Mouse (Mus musculus) heart, postnatal 0 days (tissue): Measurements from ENCODE around the gene Cic. TPM values are rescaled to one million over a fixed set of nuclear protein-coding genes. Genes with fewer than 3 reads are reported as not detected.
"Not testable (repeated sequence)": the region's sequence is repeated elsewhere in the genome, so short reads cannot be mapped to it uniquely, and the experiment has no call there.

Experiments
- ATAC-seq: fragments of 200-750 bp; cut with Nextera tagmentation; 2 replicates; pipeline ENCODE4 v1.8.0; 2017; ENCODE audit warnings: low read depth, moderate number of reproducible peaks, moderate library complexity; ENCODE audit not compliant: insufficient read depth
- DNase-seq: peaks from one replicate; pipeline ENCODE4 v3.0.0-alpha.2; 2016; ENCODE audit warnings: low spot score
- H3K27ac ChIP-seq: fragments of 300-500 bp; sonication (generic); 2 replicates; pipeline ENCODE4 v1.5.1; 2014; ENCODE audit warnings: low read depth, mild to moderate bottlenecking
- H3K27me3 ChIP-seq: fragments of 300-500 bp; sonication (generic); 2 replicates; pipeline ENCODE4 v1.6.1; 2014; ENCODE audit warnings: low read length, mixed read lengths; ENCODE audit not compliant: control insufficient read depth, insufficient read depth
- H3K36me3 ChIP-seq: fragments of 300-500 bp; sonication (generic); replicated peaks from 2 replicates; pipeline ENCODE4 v1.6.1; 2014; ENCODE audit warnings: low read length, mixed read lengths; ENCODE audit not compliant: control insufficient read depth, insufficient read depth
- H3K4me1 ChIP-seq: fragments of 300-500 bp; sonication (generic); 2 replicates; pipeline ENCODE4 v1.6.1; 2014; ENCODE audit warnings: antibody characterized with exemption; ENCODE audit not compliant: control insufficient read depth, insufficient read depth
- H3K4me2 ChIP-seq: fragments of 300-500 bp; sonication (generic); 2 replicates; pipeline ENCODE4 v1.6.1; 2014; ENCODE audit warnings: low read depth, mild to moderate bottlenecking, low read length, moderate library complexity
- H3K4me3 ChIP-seq: fragments of 300-500 bp; sonication (generic); 2 replicates; pipeline ENCODE4 v1.5.1; 2014; ENCODE audit warnings: low read depth, low read length
- H3K9ac ChIP-seq: fragments of 300-500 bp; sonication (generic); replicated peaks from 2 replicates; pipeline ENCODE4 v1.6.1; 2014; ENCODE audit warnings: low read depth, low read length, mixed read lengths
- H3K9me3 ChIP-seq: fragments of 300-500 bp; sonication (generic); replicated peaks from 2 replicates; pipeline ENCODE4 v1.6.1; 2016; ENCODE audit warnings: low read length; ENCODE audit not compliant: control insufficient read depth
- CTCF ChIP-seq: IDR thresholded peaks from 2 replicates; pipeline ENCODE4 v1.5.1; 2016; ENCODE audit warnings: antibody characterized with exemption, control low read depth, low read depth
- EP300 ChIP-seq: IDR thresholded peaks from 2 replicates; pipeline ENCODE4 v1.6.1; 2016; ENCODE audit warnings: antibody characterized with exemption, low read depth
- WGBS: fragments of 180-500 bp; shearing (Covaris S2); extraction: QIAGEN DNeasy Blood & Tissue Kit; methylation state at CpG from one replicate; pipeline ENCODE4 v1.1.7; 2014; 5-methylcytosine and 5-hydroxymethylcytosine counted together
- polyA plus RNA-seq: library from polyadenylated mRNA; unstranded; fragments of >200 nt; fragmentation: Nextera tagmentation; extraction: Ambion mirVana; gene quantifications from 2 replicates; pipeline ENCODE4 v1.2.1, GENCODE M21; 2015
- total RNA-seq: library from RNA; depleted of rRNA; stranded (reverse); fragments of >200 nt; gene quantifications from 2 replicates; pipeline ENCODE4 v1.2.3, GENCODE M21; 2014; ENCODE audit warnings: low replicate concordance

Gene Cic
- total and polyA plus RNA-seq, 2 experiments from 2014 or later = 16.9 to 63.0 TPM

DNA sequence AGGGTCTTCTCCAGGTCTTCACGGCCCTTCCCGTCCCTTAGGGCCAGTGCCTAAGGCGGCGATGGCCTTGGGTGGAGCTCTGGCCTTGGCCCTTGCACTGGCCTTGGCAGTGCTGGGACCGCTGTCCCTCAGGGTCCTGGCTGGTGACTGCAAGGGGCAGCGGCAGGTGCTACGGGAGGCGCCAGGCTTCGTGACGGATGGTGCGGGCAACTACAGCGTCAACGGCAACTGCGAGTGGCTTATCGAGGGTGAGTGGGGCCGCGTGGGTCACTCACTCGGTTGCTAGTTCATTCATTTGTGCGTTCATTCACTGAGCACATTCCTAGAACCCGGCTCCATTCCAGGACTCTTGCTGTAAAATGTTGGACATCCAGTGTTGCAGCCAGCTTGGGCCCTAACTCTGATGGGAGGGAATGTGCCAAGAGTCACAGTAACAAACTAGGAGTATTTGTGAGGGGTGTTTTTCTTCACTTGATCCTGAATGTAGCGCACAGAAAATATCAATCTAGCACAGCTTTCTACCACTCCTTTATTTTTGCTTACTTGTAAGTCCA lies 50.0 kb downstream of the Cic start:
- Histone ChIP-seq H3K4me2 (peak overlapping the region; percentile 81), H3K9ac (peak overlapping the region; percentile 68), H3K4me1 (peaks cover 12% of the 10 kb centered on the region), H3K4me3 (peak overlapping the region; percentile 59), H3K27ac (peak overlapping the region; percentile 69), H3K9me3 (no peaks in the 10 kb centered on the region), H3K36me3 (no peaks in the 10 kb centered on the region), H3K27me3 (peaks cover 36% of the 10 kb centered on the region)
- no peak for TF ChIP-seq CTCF
- TF ChIP-seq EP300 = no peak
- no peak for DNase-seq
- ATAC-seq = no peak
- WGBS = 21% methylated on average over 21 of the region's 21 CpGs

DNA sequence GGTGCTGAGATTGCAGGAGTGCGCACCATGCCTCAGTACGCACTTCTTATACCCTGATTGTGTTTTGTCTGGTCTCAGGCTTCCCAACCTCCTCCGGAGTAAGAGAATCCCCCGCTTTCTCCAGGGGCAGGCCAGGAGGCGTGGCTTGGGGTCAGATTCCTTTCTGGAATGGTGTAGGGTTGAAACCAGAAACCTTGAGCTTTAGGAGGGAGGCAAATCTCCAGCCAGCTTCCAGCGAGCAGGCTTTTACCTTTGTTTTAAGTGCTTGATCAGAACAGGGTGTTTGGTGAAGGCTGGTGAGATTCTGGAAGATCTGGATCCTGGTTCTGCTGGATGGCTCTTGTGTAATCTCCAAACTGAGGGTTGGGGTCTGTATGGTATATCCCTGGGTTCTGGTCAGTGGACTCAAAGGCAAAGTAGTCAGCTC lies 54.6 kb downstream of the Cic start:
- TF ChIP-seq EP300 (no peak), CTCF (no peak)
- H3K4me2 ChIP-seq = peak overlapping the region; percentile 31; the same call in 1 of the 2 replicates
- no peak overlapping the region for H3K27ac ChIP-seq
- no peak overlapping the region; the same call in 1 of the 2 replicates for H3K9ac ChIP-seq
- no peak overlapping the region for H3K4me3 ChIP-seq
- ATAC-seq = no peak
- peak; percentile 26 for DNase-seq
- WGBS = 20% methylated on average over 6 of the region's 6 CpGs
- peaks cover 5% of the 10 kb centered on the region; the same call in 1 of the 2 replicates for H3K4me1 ChIP-seq
- H3K36me3 ChIP-seq = no peaks in the 10 kb centered on the region
- no peaks in the 10 kb centered on the region for H3K27me3 ChIP-seq
- H3K9me3 ChIP-seq = no peaks in the 10 kb centered on the region

DNA sequence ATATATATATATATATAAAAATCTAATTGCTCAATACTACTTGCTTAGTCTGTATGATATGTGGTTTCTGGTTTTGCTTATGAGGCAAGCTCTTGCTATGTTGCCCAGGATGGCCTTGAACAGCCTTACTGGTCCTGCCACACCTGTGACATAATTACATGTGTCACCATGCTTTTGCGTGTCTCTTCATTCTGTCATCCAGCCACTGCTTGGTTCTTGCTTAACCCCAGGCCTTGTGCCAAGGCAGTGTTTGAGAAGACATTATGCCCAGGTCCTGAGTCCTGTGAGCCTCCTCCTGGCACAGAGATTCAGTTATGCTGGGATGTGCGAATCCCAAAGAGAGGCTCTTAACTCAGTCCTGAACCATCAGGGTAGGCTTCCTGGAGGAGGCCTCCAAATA lies 55.7 kb downstream of the Cic start:
- H3K4me3 ChIP-seq = no peak overlapping the region
- no peak overlapping the region for H3K27ac ChIP-seq
- H3K36me3 ChIP-seq = no peaks in the 10 kb centered on the region
- no peak overlapping the region for H3K9ac ChIP-seq
- no peaks in the 10 kb centered on the region for H3K27me3 ChIP-seq
- ATAC-seq (no peak), DNase-seq (no peak)
- H3K4me1 ChIP-seq = peaks cover 5% of the 10 kb centered on the region; the same call in 1 of the 2 replicates
- WGBS = 91% methylated on average over 2 of the region's 2 CpGs
- H3K9me3 ChIP-seq = no peaks in the 10 kb centered on the region
- no peak overlapping the region for H3K4me2 ChIP-seq
- TF ChIP-seq CTCF (no peak), EP300 (no peak)

DNA sequence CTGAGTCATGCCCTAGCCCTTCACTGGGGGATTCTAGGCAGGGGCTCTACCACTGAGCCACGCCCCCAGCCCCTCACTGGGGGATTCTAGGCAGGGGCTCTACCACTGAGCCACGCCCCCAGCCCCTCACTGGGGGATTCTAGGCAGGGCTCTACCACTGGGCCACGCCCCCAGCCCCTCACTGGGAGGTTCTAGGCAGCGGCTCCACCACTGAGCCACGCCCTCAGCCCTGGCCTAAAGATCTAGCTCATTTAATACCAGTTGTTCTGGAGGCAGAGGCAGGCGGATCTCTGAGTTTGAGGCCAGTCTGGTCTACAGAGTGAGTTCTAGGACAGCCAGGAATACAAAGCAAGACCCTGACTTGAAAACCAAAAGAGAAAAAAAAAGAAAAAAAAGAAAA lies 57.9 kb downstream of the Cic start:
- H3K9ac ChIP-seq, H3K27ac ChIP-seq, H3K36me3 ChIP-seq, H3K9me3 ChIP-seq, H3K4me3 ChIP-seq, DNase-seq, H3K4me2 ChIP-seq, ATAC-seq, H3K4me1 ChIP-seq, H3K27me3 ChIP-seq: not testable (repeated sequence)
- 75% methylated on average over 6 of the region's 6 CpGs for WGBS

DNA sequence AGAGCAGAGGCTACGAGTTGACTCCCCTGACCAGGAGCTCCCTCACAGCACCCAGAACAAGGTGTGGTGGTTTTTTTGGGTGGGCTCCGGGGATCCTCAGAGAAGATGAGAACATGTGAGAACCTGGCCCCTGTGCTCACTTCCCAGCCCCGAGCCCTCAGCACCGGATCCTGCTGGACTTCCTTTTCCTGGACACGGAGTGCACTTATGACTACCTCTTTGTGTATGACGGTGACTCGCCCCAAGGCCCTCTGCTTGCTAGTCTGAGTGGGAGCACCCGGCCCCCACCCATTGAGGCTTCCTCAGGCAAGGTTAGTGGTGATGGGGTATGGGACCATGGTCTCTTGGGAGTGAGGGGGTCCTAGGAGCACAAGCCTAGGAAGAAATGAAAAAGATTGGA lies 58.7 kb downstream of the Cic start:
- Histone ChIP-seq H3K36me3 (peaks cover 10% of the 10 kb centered on the region), H3K4me2 (no peak overlapping the region), H3K4me1 (peaks cover 5% of the 10 kb centered on the region; the same call in 1 of the 2 replicates), H3K27ac (no peak overlapping the region), H3K9me3 (no peaks in the 10 kb centered on the region), H3K27me3 (no peaks in the 10 kb centered on the region), H3K4me3 (no peak overlapping the region), H3K9ac (no peak overlapping the region)
- DNase-seq = no peak
- peak; percentile 42; the same call in 1 of the 2 replicates for ATAC-seq
- 73% methylated on average over 8 of the region's 8 CpGs for WGBS
- no peak for TF ChIP-seq CTCF
- TF ChIP-seq EP300 = no peak

DNA sequence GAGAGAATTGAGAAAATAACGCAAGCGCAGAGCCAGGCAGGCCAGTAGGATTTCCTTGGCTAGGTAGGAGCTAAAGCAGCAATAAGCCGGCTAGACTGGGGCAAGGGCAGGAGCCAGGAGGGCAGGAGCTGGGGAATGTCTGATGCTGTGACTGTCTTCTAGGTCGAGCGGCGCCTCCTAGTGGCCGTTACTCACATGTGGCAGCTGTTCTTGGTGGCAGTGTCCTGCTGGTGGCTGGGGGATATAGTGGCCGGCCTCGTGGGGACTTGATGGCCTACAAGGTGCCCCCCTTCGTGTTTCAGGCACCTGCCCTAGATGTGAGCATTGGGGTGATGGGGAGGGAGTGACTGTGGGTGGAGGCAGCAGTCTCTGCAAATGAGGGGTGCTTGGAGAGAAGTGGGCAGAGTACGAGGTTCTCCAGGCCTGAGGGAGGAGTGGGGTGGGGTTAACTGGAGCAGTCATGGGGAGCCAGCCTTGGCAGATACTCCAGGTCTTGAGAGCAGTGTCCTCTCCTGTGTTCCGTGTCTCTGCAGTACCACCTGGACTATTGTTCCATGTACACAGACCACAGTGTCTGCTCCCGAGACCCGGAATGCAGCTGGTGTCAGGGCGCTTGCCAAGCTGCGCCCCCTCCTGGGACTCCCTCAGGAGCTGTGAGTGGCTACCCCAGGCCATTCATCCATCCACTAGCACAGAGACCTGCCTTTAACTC lies 66.2 kb downstream of the Cic start:
- no peak overlapping the region for H3K9ac ChIP-seq
- H3K4me3 ChIP-seq = no peak overlapping the region
- H3K4me2 ChIP-seq = no peak overlapping the region
- DNase-seq (peak; percentile 72), ATAC-seq (peak; percentile 77)
- no peaks in the 10 kb centered on the region for H3K27me3 ChIP-seq
- TF ChIP-seq CTCF (peak; percentile 81), EP300 (no peak)
- no peaks in the 10 kb centered on the region for H3K4me1 ChIP-seq
- no peak overlapping the region for H3K27ac ChIP-seq
- no peaks in the 10 kb centered on the region for H3K9me3 ChIP-seq
- peaks cover 29% of the 10 kb centered on the region for H3K36me3 ChIP-seq
- 42% methylated on average over 15 of the region's 16 CpGs for WGBS
